Mouse (Mus musculus) ovary, postnatal 14 days (tissue): Measurements from ENCODE around the gene Otud1.

Experiments
- DNase-seq: peaks from one replicate; pipeline ENCODE4 v3.0.0; 2022; ENCODE audit warnings: low spot score

The Otud1 gene

DNA sequence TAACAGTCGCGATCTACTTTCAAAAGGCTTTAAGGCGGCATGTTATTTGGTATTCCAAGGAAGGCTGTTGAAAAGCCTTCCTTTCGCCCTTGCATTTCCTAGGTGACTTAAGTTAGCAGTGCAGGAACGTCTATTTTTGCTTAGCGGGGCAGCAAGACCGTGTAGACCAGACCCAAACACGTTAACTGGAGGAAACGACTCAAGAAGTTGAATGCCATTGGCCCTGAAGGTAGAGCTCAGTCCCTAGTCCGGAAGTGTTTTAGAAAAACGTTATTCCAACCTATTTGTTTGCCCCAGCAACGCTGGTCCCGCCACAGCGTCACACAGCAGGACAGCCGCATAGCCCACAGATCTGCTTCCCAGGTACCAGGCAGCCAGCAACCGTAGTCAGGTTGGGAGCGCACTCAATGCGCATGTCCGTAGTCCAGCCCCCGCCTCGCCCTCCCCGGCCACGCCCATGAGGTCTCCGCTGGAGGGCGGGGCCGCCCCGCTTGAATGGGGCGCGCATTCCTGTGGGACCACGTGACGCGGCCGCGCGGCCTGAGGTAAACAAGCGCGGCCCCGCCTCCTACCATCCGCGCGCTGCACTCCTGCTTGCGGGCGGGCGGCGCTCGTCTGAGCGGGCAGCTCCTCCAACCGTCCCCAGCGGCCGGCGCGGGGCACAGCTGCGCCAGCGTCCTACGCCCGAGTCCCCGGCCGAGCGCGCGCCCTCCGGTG is at the start of gene Otud1:
Gene Otud1, plus strand, starts transcription at position 595 of the 717 bp plus-strand sequence.
- peak; percentile 91 for DNase-seq

DNA sequence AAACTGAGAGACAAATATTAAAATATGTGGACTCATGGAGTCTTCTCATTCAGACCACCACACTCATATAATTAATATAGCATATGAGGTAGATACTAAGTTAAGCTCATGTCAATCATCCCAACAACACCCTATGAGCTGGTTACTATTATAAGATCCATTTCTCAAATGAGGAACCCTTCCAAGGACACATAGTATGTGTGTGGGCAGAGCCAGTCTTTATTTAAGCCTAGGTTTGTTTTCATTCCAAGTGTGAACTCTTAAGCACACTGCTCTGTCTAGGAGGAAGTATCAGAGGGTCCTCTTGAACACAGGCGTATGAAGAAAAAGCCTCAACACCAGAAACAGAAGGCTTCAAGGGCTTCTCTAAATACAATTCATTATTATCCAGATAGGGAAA is 49.7 kb upstream of the Otud1 start:
- DNase-seq = no peak

- no peak for DNase-seq
Measured at GRCm38 (mm10) chr2:19608410-19609073, 49.0 kb upstream of the Otud1 start.

- DNase-seq = no peak
Measured at GRCm38 (mm10) chr2:19622041-19622440, 35.5 kb upstream of the Otud1 start.

DNA sequence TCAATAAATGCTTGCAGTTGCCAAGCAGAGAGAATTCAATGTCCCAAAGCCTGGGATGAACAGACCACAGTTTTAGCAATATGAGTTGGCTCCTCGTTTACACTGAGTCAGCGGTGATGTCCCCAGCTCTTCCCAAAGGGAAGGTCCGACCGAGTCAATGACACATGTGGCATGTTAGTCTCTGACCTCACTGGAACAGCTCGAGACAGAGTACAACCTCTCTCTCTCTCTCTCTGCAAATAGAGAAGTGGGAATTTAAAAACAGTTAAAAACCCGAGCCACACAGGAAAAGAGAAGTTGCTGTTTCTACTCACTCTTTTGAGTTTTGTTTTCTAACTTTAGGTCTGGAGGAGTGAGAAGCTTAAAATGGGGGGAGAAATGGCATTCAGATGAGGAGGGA is 30.5 kb upstream of the Otud1 start:
- no peak for DNase-seq

- no peak for DNase-seq
Measured at GRCm38 (mm10) chr2:19627920-19628608, 29.5 kb upstream of the Otud1 start.

- no peak for DNase-seq
Measured at GRCm38 (mm10) chr2:19630544-19630943, 27.0 kb upstream of the Otud1 start.

DNA sequence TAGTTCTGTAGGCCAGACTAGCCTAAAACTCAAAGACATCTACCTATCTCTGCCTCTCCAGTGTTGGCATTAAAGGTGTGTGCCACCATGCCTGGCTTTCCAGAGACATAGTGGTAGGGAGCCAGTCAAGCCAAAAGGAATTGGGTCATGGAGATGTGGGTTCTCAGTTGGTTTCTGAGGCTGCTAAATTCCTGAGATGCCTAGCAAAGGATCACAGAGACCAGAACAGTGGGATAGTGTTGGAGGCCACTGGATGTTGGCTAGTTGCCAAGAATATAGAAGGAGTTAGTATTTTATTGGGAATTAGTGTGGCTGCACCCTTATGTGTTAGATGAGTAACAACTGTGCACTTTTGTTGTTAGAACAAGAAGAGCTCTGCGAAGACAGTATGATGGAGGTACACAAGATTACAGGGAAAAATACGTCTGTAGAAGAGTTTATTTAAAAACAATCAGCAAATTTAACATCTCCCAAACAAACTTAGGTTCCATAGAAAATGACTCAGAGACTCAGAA is 24.1 kb upstream of the Otud1 start:
- no peak for DNase-seq

GRCm38 (mm10) chr2:19645182-19645581 is 12.4 kb upstream of the Otud1 start:
- no peak for DNase-seq

- DNase-seq = no peak
Measured at GRCm38 (mm10) chr2:19646144-19646543, 11.4 kb upstream of the Otud1 start.

DNA sequence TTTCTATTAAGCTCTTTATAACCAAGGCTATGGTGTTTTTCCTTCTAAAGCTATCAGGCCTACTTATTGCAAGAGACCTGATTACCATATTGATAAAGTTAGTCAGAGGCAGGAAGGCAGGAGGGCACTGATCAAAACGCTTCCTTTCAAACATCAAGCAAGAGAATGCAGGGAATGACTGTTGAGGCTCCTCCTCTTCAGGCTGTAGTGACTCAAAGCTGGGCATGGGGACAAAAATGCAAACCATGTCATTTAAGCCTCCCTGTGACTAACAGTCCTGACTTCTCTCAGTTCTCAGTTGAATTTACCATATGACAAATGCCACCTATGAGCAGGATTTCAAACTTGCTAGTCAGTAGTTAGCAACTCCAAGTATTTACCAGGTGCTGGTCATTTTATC is 10.6 kb upstream of the Otud1 start:
- no peak for DNase-seq

DNA sequence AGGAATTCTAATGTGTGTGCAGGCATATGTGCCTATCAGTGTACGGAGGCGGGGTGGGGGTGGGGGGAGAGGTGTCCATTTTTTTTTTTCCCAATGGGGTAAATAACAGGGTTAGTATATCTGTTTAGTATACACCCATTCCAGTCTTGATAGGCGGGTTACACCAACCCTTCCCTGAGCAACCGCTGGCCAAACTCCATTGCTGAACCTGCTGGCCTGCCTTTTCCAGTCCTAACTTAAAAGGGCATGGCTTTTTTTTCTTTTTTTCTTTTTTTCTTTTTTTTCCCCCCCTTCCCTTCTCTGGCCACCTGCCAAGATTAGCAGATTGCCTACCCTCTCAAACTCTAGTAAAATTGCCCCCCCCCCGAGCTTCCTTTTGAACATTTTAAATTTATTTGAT is 1.1 kb upstream of the Otud1 start:
- no peak for DNase-seq

DNA sequence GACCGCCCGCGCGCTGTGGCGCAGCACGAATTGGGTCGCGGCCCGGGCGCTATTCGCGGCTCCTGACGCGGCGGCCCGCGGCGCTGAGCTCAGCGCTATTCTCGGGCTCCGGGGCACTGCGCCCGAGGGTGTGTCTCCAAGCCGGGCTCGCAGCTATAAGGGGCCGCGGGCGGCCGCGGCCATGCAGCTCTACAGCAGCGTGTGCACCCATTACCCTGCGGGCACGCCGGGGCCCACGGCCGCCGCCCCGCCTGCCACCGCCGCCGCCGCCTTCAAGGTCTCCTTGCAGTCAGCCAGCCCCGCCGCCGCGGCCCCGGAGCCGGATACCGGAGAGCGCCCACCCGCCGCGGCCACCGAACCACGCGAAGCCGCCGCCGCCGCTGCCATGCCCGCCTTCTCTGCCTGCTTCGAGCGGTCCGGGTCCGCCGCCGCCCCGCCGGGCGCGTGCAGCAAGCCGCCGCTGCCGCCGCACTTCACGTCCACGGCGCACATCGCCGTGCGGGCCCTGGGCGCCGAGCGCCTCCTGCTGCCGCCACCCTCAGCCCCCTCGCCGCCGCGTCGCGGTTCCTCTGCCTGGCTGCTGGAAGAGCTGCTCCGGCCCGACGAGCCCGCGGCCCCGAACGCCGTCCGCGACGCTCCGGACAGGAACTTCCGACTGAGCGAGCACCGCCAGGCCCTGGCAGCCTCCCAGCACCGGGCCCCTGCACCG is 483 bp downstream of the Otud1 start:
- peak; percentile 36 for DNase-seq

- DNase-seq = peak; percentile 29
Measured at GRCm38 (mm10) chr2:19658661-19659384, 1.3 kb downstream of the Otud1 start.

DNA sequence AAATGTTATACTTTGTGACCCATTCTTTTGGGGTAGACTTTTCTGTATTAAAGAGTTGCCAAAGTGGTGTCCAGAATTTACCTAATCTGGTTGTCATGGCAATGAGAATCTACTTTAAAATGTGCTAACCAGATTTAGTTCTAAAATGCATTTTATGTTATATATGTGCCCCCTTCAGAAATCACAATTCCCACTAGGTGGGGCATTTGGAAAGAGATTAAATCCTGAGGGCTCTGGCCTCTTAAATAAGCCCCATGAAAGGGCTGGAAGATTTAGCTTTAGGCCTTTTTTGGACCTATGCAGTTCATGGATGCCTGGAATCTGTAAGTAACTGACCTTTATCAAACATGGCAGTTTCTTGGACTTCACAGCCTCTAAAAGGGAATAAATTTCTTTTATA is 3.3 kb downstream of the Otud1 start:
- DNase-seq = no peak

DNA sequence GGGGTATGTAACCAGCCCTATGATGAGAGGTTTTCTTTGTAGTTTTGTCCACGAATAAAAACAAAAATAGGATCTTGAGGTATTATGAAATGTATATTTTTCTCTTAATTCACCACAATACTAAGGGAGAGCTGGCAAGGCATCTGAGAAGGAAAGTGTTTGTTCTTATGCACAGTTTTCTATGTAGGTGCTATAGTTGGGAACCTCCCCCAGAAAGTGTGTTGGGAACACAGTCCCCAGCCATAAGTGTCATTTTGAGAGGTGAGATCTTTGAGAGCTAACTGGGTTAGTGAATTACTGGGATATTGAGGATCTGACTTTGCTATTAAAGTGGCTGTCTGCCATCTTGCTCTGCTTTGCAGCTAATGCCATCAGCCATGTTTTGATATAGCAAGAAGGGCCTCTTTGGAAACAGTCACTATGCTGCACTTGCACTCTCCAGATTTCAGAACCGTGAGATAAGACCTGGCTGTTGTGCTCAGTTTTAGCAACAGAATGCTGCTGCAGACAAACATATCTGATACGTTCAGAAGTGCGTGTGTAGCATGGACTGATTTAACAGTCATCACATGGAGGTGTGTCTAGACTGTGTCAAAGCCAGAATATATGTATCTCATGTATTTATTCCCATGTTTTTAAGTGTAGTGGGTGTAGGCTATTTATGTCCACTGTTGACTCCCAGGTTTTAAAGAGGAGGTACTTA is 5.7 kb downstream of the Otud1 start:
- no peak for DNase-seq

- DNase-seq = no peak
Measured at GRCm38 (mm10) chr2:19664147-19664546, 6.6 kb downstream of the Otud1 start.

DNA sequence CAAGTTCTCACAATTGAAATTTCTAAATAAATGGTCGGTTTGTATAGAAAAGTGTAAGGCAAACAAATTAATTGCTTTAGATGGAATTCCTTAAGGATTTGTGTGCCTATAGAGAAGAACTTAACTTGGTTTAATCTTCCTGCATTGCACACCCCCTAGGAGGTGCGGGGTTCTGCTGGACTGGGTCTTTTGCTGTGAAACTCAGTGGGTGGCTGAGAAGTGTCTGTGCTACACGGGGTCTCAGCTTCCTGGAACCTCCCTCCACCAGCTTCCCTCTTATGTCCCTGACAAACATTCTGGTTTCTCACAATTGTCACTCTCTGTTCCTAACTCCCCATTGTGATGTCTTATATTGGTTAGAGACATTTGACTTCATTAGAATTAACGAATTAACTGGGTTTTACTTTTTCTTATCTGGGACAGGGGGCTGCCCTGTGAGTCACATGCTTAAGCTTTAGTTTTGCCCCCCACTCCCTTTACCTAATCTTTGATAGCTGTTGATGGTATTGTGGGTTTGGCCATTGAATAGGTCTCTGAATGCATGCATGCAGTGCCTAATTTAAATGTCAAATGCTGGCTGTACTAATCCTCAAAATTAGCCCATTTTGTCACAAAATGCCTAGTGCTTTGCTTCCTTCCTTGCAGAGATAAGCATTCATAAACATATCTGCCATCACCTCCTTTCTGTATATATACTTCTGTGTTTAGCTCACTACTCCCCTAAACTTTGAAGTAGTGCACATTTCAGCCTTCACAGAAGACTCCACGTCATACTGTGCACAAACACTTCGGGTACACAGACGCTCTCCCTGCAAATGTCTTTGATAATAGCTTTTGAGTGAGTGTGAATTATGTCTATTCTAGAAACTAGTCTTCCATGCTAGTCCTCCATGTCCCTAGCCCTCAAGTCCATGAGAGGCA is 7.3 kb downstream of the Otud1 start:
- DNase-seq = no peak

GRCm38 (mm10) chr2:19665841-19666240 is 8.3 kb downstream of the Otud1 start:
- DNase-seq = no peak
